Mouse (Mus musculus) B cell, adult 62 days (primary cell): ENCODE data around the gene Krtap12-1. TPM values are rescaled to one million over a fixed set of nuclear protein-coding genes. Genes with fewer than 3 reads are reported as not detected.

Experiments
- total RNA-seq: library from RNA; stranded (reverse); gene quantifications from 4 replicates; pipeline ENCODE4 v1.2.4, GENCODE M21; 2023

The Krtap12-1 gene
- total RNA-seq, result not detected in 4 replicates

GRCm38 (mm10) chr10:77720299-77720698, at the start of gene Krtap12-1:
Gene Krtap12-1, plus strand, starts transcription at chr10:77720599.

GRCm38 (mm10) chr10:77685895-77686664, 34.3 kb upstream of the Krtap12-1 start, which contains the start of gene Tspear:
Gene Tspear, plus strand, starts transcription at chr10:77686569.

GRCm38 (mm10) chr10:77690356-77690807, 30.0 kb upstream of the Krtap12-1 start, which contains the start of gene Gm19402:
Gene Gm19402, minus strand, starts transcription at chr10:77690757.

GRCm38 (mm10) chr10:77697133-77697532, 23.3 kb upstream of the Krtap12-1 start, which contains the start of gene Gm9508:
Gene Gm9508, minus strand, starts transcription at chr10:77697233.

GRCm38 (mm10) chr10:77706326-77706725, 14.1 kb upstream of the Krtap12-1 start, which contains the start of gene Gm10272:
Gene Gm10272, plus strand, starts transcription at chr10:77706626.

GRCm38 (mm10) chr10:77711157-77711556, 9.2 kb upstream of the Krtap12-1 start, which contains the start of gene Gm10024:
Gene Gm10024, plus strand, starts transcription at chr10:77711457.

GRCm38 (mm10) chr10:77715507-77715906, 4.9 kb upstream of the Krtap12-1 start, which contains the start of gene Gm10142:
Gene Gm10142, plus strand, starts transcription at chr10:77715807.

GRCm38 (mm10) chr10:77726186-77726585, 5.8 kb downstream of the Krtap12-1 start, which contains the start of gene Gm10100:
Gene Gm10100, plus strand, starts transcription at chr10:77726486.

GRCm38 (mm10) chr10:77741924-77742688, 21.7 kb downstream of the Krtap12-1 start, which contains the start of gene Gm18596:
Gene Gm18596, minus strand, starts transcription at chr10:77742638.

GRCm38 (mm10) chr10:77751254-77751653, 30.9 kb downstream of the Krtap12-1 start, which contains the start of gene Gm9736:
Gene Gm9736, minus strand, starts transcription at chr10:77751354.

GRCm38 (mm10) chr10:77759582-77759981, 39.2 kb downstream of the Krtap12-1 start, which contains the start of gene Gm3233:
Gene Gm3233, minus strand, starts transcription at chr10:77759682.

Other genes with a start within 250 kb of the Krtap12-1 start
- gene Fam207a, start 204.8 kb upstream of the Krtap12-1 start, total RNA-seq, result 21.0 to 24.1 TPM (median 22.9 TPM) in 4 replicates
- gene Itgb2, start 190.3 kb upstream of the Krtap12-1 start, total RNA-seq, result 74.3 to 78.8 TPM (median 76.3 TPM) in 4 replicates
- 68.7 to 88.1 TPM (median 80.3 TPM) in 4 replicates for gene Pttg1ip, start 138.9 kb upstream of the Krtap12-1 start, total RNA-seq
- gene Sumo3, start 114.5 kb upstream of the Krtap12-1 start, total RNA-seq, result 59.3 to 66.2 TPM (median 61.2 TPM) in 4 replicates
- gene Gm49325, start 114.4 kb upstream of the Krtap12-1 start, total RNA-seq, result 3.8 TPM in 1 of 4 replicates, not detected in the others
- gene Ube2g2, start 98.3 kb upstream of the Krtap12-1 start, total RNA-seq, result 36.7 to 55.5 TPM (median 43.1 TPM) in 4 replicates
- gene Tspear, start 34.0 kb upstream of the Krtap12-1 start, total RNA-seq, result 3.3 to 4.2 TPM (median 3.7 TPM) in 4 replicates
- gene Gm19402, start 29.8 kb upstream of the Krtap12-1 start, total RNA-seq, result not detected in 4 replicates
- gene Gm9508, start 23.4 kb upstream of the Krtap12-1 start, total RNA-seq, result not detected in 4 replicates
- gene Gm10272, start 14.0 kb upstream of the Krtap12-1 start, total RNA-seq, result not detected in 4 replicates
- gene Gm10024, start 9.1 kb upstream of the Krtap12-1 start, total RNA-seq, result not detected in 4 replicates
- gene Gm10142, start 4.8 kb upstream of the Krtap12-1 start, total RNA-seq, result not detected in 4 replicates
- not detected in 4 replicates for gene Gm10100, start 5.9 kb downstream of the Krtap12-1 start, total RNA-seq
- not detected in 4 replicates for gene Gm18596, start 22.0 kb downstream of the Krtap12-1 start, total RNA-seq
- not detected in 4 replicates for gene Gm9736, start 30.8 kb downstream of the Krtap12-1 start, total RNA-seq
- gene Gm3233, start 39.1 kb downstream of the Krtap12-1 start, total RNA-seq, result not detected in 4 replicates
- gene Gm3238, start 50.7 kb downstream of the Krtap12-1 start, total RNA-seq, result not detected in 4 replicates
- gene Gm7138, start 56.3 kb downstream of the Krtap12-1 start, total RNA-seq, result not detected in 4 replicates
- gene Gm3250, start 61.9 kb downstream of the Krtap12-1 start, total RNA-seq, result not detected in 4 replicates
- gene Gm7137, start 67.6 kb downstream of the Krtap12-1 start, total RNA-seq, result not detected in 4 replicates
- not detected in 4 replicates for gene Gm9639, start 74.5 kb downstream of the Krtap12-1 start, total RNA-seq
- gene Gm19668, start 78.5 kb downstream of the Krtap12-1 start, total RNA-seq, result not detected in 4 replicates
- not detected in 4 replicates for gene Gm9507, start 91.2 kb downstream of the Krtap12-1 start, total RNA-seq
- not detected in 4 replicates for gene Gm2696, start 94.1 kb downstream of the Krtap12-1 start, total RNA-seq
- not detected in 4 replicates for gene Krtap10-4, start 106.5 kb downstream of the Krtap12-1 start, total RNA-seq
- not detected in 4 replicates for gene Krtap10-10, start 115.3 kb downstream of the Krtap12-1 start, total RNA-seq
- not detected in 4 replicates for gene Gm36176, start 126.2 kb downstream of the Krtap12-1 start, total RNA-seq
- not detected in 4 replicates for gene Gm10318, start 132.3 kb downstream of the Krtap12-1 start, total RNA-seq
- not detected in 4 replicates for gene Gm3285, start 141.4 kb downstream of the Krtap12-1 start, total RNA-seq
- 0.16 to 0.27 TPM in 2 of 4 replicates, not detected in the others for gene Lrrc3, start 181.9 kb downstream of the Krtap12-1 start, total RNA-seq
- 21.4 to 30.7 TPM (median 24.9 TPM) in 4 replicates for gene Trpm2, start 250.0 kb downstream of the Krtap12-1 start, total RNA-seq